Comparison of ENCODE assay signal across 20 mouse cellular contexts in genomic region chr1:57807882-57808281, GRCm38 (mm10). TPM values are rescaled to one million over a fixed set of nuclear protein-coding genes. Genes with fewer than 3 reads are reported as not detected.
DNase-seq lines count a peak whose midpoint lies in the region; ATAC-seq and TF ChIP-seq lines count a peak whose summit lies in the region.
"Had no signal": no experiment of that assay in that cellular context is flagged by ENCODE, and none has a peak within 500 bp of the region (broad histone marks: within the 10 kb centered on the region; RNA-seq: fewer than 3 reads in every experiment).

No protein-coding gene starts in this region.

- H3K27ac ChIP-seq in hindbrain, embryonic 10.5 days: peak overlapping the region; percentile 74
- no peak overlapping the region for H3K27ac ChIP-seq in hindbrain, postnatal 0 days
- H3K27ac ChIP-seq in embryonic facial prominence, embryonic 11.5 days (replicated peaks; ENCODE audit: low read depth, low read length): no peak overlapping the region
- 0 out of 2 replicates have a peak overlapping the region, but pooled peaks have one; percentile 18 for H3K27ac ChIP-seq in hindbrain, embryonic 12.5 days
- no peak overlapping the region for H3K27ac ChIP-seq in midbrain, embryonic 13.5 days
- H3K27ac ChIP-seq in kidney, embryonic 14.5 days (ENCODE audit: low read depth, low read length): no peak overlapping the region
- H3K27ac ChIP-seq: embryonic facial prominence, embryonic 13.5 days; liver, embryonic 12.5 days; stomach, embryonic 15.5 days had no signal

- no peak overlapping the region for H3K9ac ChIP-seq in hindbrain, postnatal 0 days (replicated peaks; ENCODE audit: low read length)
- peak overlapping the region; percentile 9; the same call in 1 of the 2 replicates for H3K9ac ChIP-seq in embryonic facial prominence, embryonic 11.5 days (replicated peaks; ENCODE audit: low read length)
- no peak overlapping the region for H3K9ac ChIP-seq in hindbrain, embryonic 12.5 days
- H3K9ac ChIP-seq in midbrain, embryonic 13.5 days (replicated peaks): no peak overlapping the region
- no peak overlapping the region for H3K9ac ChIP-seq in kidney, embryonic 14.5 days (ENCODE audit: low read depth, low read length)
- H3K9ac ChIP-seq: embryonic facial prominence, embryonic 13.5 days; liver, embryonic 12.5 days; stomach, embryonic 15.5 days had no signal

- no peaks in the 10 kb centered on the region for H3K36me3 ChIP-seq in hindbrain, embryonic 10.5 days
- no peaks in the 10 kb centered on the region for H3K36me3 ChIP-seq in hindbrain, postnatal 0 days (ENCODE audit: insufficient read depth, low read length)
- H3K36me3 ChIP-seq in embryonic facial prominence, embryonic 11.5 days (replicated peaks; ENCODE audit: control insufficient read depth, insufficient read depth, low read depth, low read length): no peaks in the 10 kb centered on the region
- H3K36me3 ChIP-seq in hindbrain, embryonic 12.5 days: no peaks in the 10 kb centered on the region
- H3K36me3 ChIP-seq in midbrain, embryonic 13.5 days: no peaks in the 10 kb centered on the region; the same call in 1 of the 2 replicates
- H3K36me3 ChIP-seq in kidney, embryonic 14.5 days (ENCODE audit: control insufficient read depth, insufficient read depth, low read length): no peaks in the 10 kb centered on the region
- H3K36me3 ChIP-seq: G1E; liver, embryonic 12.5 days; stomach, embryonic 15.5 days had no signal

- H3K4me3 ChIP-seq in hindbrain, embryonic 10.5 days: no peak overlapping the region
- no peak overlapping the region for H3K4me3 ChIP-seq in hindbrain, postnatal 0 days (ENCODE audit: low read length)
- no peak overlapping the region for H3K4me3 ChIP-seq in embryonic facial prominence, embryonic 11.5 days (ENCODE audit: low read depth, low read length)
- H3K4me3 ChIP-seq in hindbrain, embryonic 12.5 days: no peak overlapping the region
- no peak overlapping the region for H3K4me3 ChIP-seq in midbrain, embryonic 13.5 days (replicated peaks)
- H3K4me3 ChIP-seq in kidney, embryonic 14.5 days (ENCODE audit: low read length): no peak overlapping the region
- H3K4me3 ChIP-seq: embryonic facial prominence, embryonic 13.5 days; liver, embryonic 12.5 days; stomach, embryonic 15.5 days had no signal

- TF ChIP-seq CTCF in hindbrain, postnatal 0 days (IDR thresholded peaks at IDR 0.05; ENCODE audit: low read depth): no peak

- no peaks in the 10 kb centered on the region for H3K27me3 ChIP-seq in hindbrain, embryonic 10.5 days (ENCODE audit: insufficient read depth, poor library complexity, severe bottlenecking)
- no peaks in the 10 kb centered on the region for H3K27me3 ChIP-seq in hindbrain, postnatal 0 days (ENCODE audit: insufficient read depth, low read length)
- no peaks in the 10 kb centered on the region for H3K27me3 ChIP-seq in embryonic facial prominence, embryonic 11.5 days (ENCODE audit: control insufficient read depth, insufficient read depth, low read length)
- no peaks in the 10 kb centered on the region for H3K27me3 ChIP-seq in hindbrain, embryonic 12.5 days
- no peaks in the 10 kb centered on the region for H3K27me3 ChIP-seq in midbrain, embryonic 13.5 days
- H3K27me3 ChIP-seq in kidney, embryonic 14.5 days (ENCODE audit: control insufficient read depth, insufficient read depth, low read length): no peaks in the 10 kb centered on the region
- H3K27me3 ChIP-seq: embryonic facial prominence, embryonic 13.5 days; liver, embryonic 12.5 days; stomach, embryonic 15.5 days had no signal

- no peaks in the 10 kb centered on the region for H3K9me3 ChIP-seq in hindbrain, embryonic 10.5 days
- H3K9me3 ChIP-seq in hindbrain, postnatal 0 days (ENCODE audit: low read length): no peaks in the 10 kb centered on the region
- H3K9me3 ChIP-seq in embryonic facial prominence, embryonic 11.5 days (replicated peaks; ENCODE audit: control insufficient read depth, low read length): no peaks in the 10 kb centered on the region
- H3K9me3 ChIP-seq in hindbrain, embryonic 12.5 days (replicated peaks): no peaks in the 10 kb centered on the region
- no peaks in the 10 kb centered on the region for H3K9me3 ChIP-seq in midbrain, embryonic 13.5 days
- no peaks in the 10 kb centered on the region for H3K9me3 ChIP-seq in kidney, embryonic 14.5 days (ENCODE audit: control insufficient read depth, low read length)
- H3K9me3 ChIP-seq: embryonic facial prominence, embryonic 13.5 days; G1E; liver, embryonic 12.5 days; stomach, embryonic 15.5 days had no signal

- 58% methylated on average over 7 of the region's 7 CpGs for WGBS in hindbrain, embryonic 10.5 days
- WGBS in hindbrain, postnatal 0 days: 44% methylated on average over 7 of the region's 7 CpGs
- 46% methylated on average over 7 of the region's 7 CpGs for WGBS in embryonic facial prominence, embryonic 11.5 days
- 46% methylated on average over 7 of the region's 7 CpGs for WGBS in hindbrain, embryonic 12.5 days
- 45% methylated on average over 7 of the region's 7 CpGs for WGBS in midbrain, embryonic 13.5 days
- 77% methylated on average over 7 of the region's 7 CpGs for WGBS in kidney, embryonic 14.5 days

- no peak overlapping the region for H3K4me2 ChIP-seq in hindbrain, postnatal 0 days (ENCODE audit: low read depth, low read length)
- H3K4me2 ChIP-seq in embryonic facial prominence, embryonic 11.5 days (ENCODE audit: low read depth, low read length): no peak overlapping the region
- H3K4me2 ChIP-seq in hindbrain, embryonic 12.5 days (replicated peaks): no peak overlapping the region
- no peak overlapping the region for H3K4me2 ChIP-seq in midbrain, embryonic 13.5 days (replicated peaks)
- H3K4me2 ChIP-seq in kidney, embryonic 14.5 days (replicated peaks; ENCODE audit: low read depth, low read length): no peak overlapping the region
- H3K4me2 ChIP-seq: embryonic facial prominence, embryonic 13.5 days; liver, embryonic 12.5 days; stomach, embryonic 15.5 days had no signal

- peaks cover 19% of the 10 kb centered on the region for H3K4me1 ChIP-seq in hindbrain, embryonic 10.5 days (replicated peaks)
- no peaks in the 10 kb centered on the region for H3K4me1 ChIP-seq in hindbrain, postnatal 0 days (ENCODE audit: insufficient read depth, low read length)
- no peaks in the 10 kb centered on the region for H3K4me1 ChIP-seq in embryonic facial prominence, embryonic 11.5 days (ENCODE audit: control insufficient read depth, insufficient read depth, low read length)
- H3K4me1 ChIP-seq in hindbrain, embryonic 12.5 days: peaks cover 11% of the 10 kb centered on the region
- H3K4me1 ChIP-seq in midbrain, embryonic 13.5 days (replicated peaks): peaks cover 19% of the 10 kb centered on the region
- H3K4me1 ChIP-seq in kidney, embryonic 14.5 days (ENCODE audit: control insufficient read depth, insufficient read depth, low read length): 0 out of 2 replicates have a peak, but pooled peaks cover 6% of the 10 kb centered on the region
- H3K4me1 ChIP-seq: liver, embryonic 12.5 days had no signal

- no peak for ATAC-seq in hindbrain, postnatal 0 days
- peak; percentile 62; the same call in 1 of the 2 replicates for ATAC-seq in embryonic facial prominence, embryonic 11.5 days (replicated peaks; ENCODE audit: insufficient number of reproducible peaks, low FRiP score, low TSS enrichment, low read depth)
- ATAC-seq in hindbrain, embryonic 12.5 days (ENCODE audit: low FRiP score): peak; percentile 64
- peak; percentile 85 for ATAC-seq in midbrain, embryonic 13.5 days
- no peak for ATAC-seq in kidney, embryonic 14.5 days (ENCODE audit: low FRiP score, low TSS enrichment)
- ATAC-seq: liver, embryonic 12.5 days had no signal

- DNase-seq in hindbrain, embryonic 10.5 days (ENCODE audit: low spot score): no peak
- DNase-seq in hindbrain, postnatal 0 days (ENCODE audit: low spot score): no peak
- no peak for DNase-seq in embryonic facial prominence, embryonic 11.5 days (ENCODE audit: low spot score)
- DNase-seq in cerebellum, postnatal 10 days: no peak
- no peak for DNase-seq in layer of hippocampus, postnatal 10 days (ENCODE audit: low spot score in 2 of 2)
- DNase-seq: adrenal gland, postnatal 36 days; cerebellum, adult 11-12 months; heart, adult 18-20 months; heart, postnatal 36 days; kidney, postnatal 14 days; layer of hippocampus, postnatal 36 days; right cerebral cortex, postnatal 4 days; thymus, postnatal 36 days had no signal

RNA-seq across cellular contexts. Expression of gene Spats2l, which starts 33.9 kb away (rescaled TPM):
- polyA plus RNA-seq in hindbrain, embryonic 10.5 days (2016; fragmentation: Nextera tagmentation; extraction: Ambion mirVana): 18.7 and 29.7 TPM in 2 replicates
- 25.0 and 28.3 TPM in 2 replicates for total RNA-seq in hindbrain, postnatal 0 days (2014; rRNA removed)
- polyA plus RNA-seq in hindbrain, postnatal 0 days (2015; fragmentation: Nextera tagmentation; extraction: Ambion mirVana): 67.2 and 69.2 TPM in 2 replicates
- 51.9 and 52.4 TPM in 2 replicates for polyA plus RNA-seq in embryonic facial prominence, embryonic 11.5 days (2014; fragmentation: Nextera tagmentation; extraction: Ambion mirVana)
- polyA plus RNA-seq in hindbrain, embryonic 12.5 days (2016; fragmentation: Nextera tagmentation; extraction: Ambion mirVana): 82.6 and 87.8 TPM in 2 replicates
- 64.0 and 66.9 TPM in 2 replicates for polyA plus RNA-seq in midbrain, embryonic 13.5 days (2015; fragmentation: Nextera tagmentation; extraction: Ambion mirVana)
- 39.4 and 47.4 TPM in 2 replicates for polyA plus RNA-seq in kidney, embryonic 14.5 days (2014; fragmentation: Nextera tagmentation; extraction: Ambion mirVana)
- 10 to 100 TPM; 38.0 to 39.3 TPM for total RNA-seq in layer of hippocampus, postnatal 10 days (2021)
- polyA plus RNA-seq: G1E had no signal

Comparison
In these comparisons a context has a peak if more than half of its experiments do, and no peak if none do; other contexts are left out.
1. H3K27ac ChIP-seq: peak in hindbrain, embryonic 10.5 days (single experiment) and hindbrain, embryonic 12.5 days (single experiment); none in hindbrain, postnatal 0 days (single experiment), embryonic facial prominence, embryonic 11.5 days (single experiment), midbrain, embryonic 13.5 days (single experiment) and kidney, embryonic 14.5 days (single experiment).
2. ATAC-seq: peak in embryonic facial prominence, embryonic 11.5 days (single experiment), hindbrain, embryonic 12.5 days (single experiment) and midbrain, embryonic 13.5 days (single experiment); none in hindbrain, postnatal 0 days (single experiment) and kidney, embryonic 14.5 days (single experiment).